Mouse (Mus musculus) B cell, adult 2 months (primary cell): Measurements from ENCODE around the gene Arhgef28.

Experiments
- DNase-seq, 2 experiments: peaks; one replicate each; pipeline ENCODE4 v3.0.0; 2022

The Arhgef28 gene

DNA sequence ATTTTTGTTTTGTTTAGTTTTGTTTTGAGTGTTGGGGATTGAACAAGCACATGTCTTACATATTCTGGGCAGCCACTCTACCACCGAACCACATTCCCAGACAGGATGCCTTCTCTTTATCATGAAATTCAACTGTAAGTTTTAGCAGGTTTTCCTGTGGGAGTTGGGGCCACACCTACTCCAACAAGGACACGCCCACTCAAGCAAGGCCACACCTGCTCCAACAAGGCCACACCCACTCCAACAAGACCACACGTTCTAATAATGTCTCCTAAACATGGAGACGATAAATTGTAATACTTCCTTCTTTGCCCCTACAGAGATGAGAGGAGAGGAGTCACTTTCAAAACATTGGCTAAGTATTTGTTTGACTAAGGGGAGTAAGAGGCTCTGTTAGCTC is 197.2 kb downstream of the Arhgef28 start:
- no peak for DNase-seq

DNA sequence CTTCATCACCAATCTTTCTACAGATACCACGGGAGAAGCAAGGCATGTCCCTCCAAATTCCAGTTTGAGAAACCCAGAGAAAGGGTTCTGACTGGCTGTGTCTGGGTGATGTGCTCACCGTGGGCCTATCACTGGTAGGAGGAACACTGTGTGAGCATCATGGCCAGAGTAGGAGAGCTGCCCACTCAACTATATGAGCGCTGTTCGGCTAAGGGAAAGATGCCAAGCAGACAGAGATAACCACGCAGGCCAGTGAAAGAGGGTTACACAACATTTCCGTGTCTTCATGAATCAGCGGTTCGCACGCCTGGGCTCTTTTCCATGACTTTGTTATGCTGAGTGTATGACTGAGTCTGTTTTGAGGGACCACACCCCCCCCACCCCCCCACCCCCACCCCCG is 197.7 kb downstream of the Arhgef28 start:
- DNase-seq = no peak

DNA sequence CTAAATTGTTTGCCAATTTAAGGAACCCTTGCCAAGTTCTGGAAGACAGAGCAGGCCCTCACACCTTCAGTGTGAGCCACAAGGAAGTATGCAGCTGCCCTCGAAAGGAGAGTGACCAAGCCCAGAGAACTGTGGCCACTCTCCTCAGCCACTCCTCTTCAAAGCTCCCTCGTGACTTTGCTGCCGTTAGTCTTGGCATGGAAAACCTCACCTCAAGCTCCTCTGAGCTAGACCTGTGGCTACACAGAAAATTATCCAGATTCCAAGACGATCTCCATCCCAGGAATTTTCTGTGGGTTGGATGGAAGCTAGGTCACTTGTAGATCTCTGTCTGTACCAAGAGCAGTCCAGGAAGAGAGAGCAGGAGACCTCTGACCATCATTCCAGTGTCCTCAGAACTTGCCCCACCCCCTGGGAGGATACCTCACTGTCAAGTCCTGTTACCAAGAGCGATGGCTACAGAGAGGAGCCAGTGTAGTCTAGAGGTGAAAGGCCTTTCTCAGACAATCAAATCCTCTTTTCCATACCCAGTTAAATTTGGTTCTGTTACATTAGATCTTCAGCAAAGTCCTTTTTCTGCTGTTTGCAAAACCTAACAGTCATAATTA is 200.5 kb downstream of the Arhgef28 start:
- DNase-seq = no peak

DNA sequence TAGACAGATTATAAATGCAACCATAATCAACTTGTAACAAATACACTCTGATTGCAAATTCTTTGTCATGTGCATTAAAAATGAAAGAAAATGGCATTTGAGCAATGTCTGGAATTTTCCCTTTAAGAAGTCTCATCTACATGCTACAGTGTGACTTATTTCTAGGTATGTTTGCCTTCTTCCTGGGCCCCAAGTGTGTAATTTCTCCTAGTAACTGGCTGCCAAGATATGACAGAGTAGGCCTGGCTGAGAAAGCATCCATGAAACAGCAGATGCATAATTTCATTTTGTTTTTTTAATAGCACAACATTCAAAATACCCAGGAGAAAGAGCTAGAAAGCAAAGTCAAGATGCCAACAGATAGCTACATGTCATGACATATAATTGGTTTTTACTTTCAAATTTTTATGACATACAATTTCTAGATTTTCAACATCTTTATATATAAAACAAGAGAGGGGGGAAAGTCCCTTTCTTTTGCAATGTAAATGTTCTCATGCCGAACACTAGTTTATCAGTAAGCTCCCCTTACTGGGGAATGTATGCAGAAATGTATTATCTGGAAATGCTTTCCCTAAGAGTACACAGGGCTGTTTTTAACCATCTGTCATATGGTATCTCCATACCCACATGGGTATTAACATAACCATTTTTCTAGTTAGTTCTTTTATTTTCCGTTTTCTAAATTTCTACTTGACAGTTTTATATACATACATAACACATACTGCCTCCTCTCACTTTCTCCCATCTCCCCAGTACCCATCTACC is 201.4 kb downstream of the Arhgef28 start:
- no peak for DNase-seq

DNA sequence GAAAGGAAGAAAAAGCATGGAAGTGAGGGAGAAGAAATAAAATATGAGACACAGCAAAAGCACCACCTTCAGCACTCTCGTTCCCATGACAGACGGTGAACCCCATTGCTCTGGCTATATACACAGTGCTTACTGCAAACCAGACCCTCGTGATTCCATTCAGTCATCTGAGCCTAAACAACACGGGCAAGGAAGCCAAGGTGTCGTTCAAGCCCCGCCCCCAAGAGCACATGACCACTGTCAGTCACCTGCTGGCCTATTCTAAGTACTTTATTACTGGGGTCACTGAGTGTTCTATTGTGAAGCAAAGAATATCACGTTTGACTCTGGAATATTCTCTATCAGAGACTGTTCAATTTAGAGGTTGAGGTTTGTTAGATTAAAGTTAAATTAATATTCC is 202.5 kb downstream of the Arhgef28 start:
- DNase-seq = no peak

DNA sequence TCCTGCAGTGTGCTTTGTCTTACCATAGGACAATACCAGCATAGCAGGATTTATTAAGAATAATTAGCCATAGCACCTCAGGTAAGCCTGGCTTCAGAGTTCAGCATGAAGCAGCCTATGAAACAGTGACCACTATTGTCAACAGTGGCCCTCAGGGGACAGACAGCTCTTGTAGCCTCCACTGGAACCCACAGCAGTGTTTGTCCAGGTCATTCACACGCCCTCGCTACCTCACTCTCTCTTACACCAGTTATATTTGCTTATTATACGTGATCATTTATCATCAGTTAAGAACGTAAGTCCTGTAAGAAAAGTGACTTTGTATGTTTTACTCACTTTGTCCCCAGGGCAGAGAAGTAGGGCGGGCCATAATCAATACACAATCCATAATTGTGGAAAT is 203.6 kb downstream of the Arhgef28 start:
- no peak for DNase-seq

DNA sequence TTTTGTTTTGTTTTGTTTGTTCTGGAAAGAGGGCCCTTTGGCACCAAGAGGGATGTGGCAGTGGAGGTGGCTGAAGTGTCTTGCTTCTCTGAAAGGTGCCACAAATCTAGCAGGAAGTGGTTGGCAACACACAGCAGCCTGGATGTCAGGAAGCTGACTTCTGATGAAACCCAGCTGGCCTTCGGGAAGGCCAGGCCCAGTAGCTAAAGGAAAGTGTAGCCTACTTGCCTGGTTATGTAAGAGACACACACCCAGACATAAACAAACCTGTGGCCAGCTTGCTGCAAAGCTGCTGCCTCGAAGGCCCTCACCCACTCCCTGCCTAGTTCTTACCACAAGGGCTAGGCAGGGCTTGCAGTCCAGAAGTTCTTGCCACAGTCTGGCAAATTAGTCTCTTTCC is 204.1 kb downstream of the Arhgef28 start:
- no peak for DNase-seq

DNA sequence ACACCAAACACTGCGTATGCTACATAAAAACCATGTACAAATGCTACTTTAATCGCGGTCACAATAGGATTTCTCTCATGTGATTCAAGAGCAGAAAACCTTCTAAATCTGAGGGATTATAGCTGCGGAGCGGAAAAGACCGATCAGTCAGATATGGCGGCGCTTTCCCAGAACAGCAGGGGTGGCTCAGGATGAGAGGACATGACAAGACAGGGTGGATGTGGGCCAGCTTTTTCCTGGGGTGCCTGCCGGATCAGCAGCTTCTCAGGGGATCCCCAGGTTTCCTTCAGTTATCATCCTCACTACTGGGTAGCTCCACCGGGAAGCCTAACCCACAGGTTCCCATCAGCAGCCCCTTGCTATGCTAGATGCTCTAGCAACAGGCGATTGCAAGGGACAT is 204.5 kb downstream of the Arhgef28 start:
- no peak for DNase-seq

DNA sequence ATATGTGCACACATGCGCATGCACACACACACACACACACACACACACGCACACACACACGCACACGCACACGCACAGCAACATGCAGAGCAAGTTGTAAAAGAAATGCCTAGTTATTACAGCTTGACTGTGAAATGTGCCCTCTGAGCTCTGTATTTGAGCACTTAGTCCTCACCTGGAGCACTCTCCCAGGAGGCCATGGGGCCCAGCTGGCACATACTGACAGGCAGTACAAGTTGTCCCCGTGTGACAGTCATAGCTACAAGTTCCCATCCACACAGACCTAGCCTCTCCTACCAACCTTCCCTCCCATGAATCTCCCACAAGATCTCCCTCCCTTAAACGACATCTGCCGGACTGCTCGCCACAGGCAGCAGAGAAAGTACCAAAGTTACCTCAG is 205.4 kb downstream of the Arhgef28 start:
- DNase-seq = no peak

DNA sequence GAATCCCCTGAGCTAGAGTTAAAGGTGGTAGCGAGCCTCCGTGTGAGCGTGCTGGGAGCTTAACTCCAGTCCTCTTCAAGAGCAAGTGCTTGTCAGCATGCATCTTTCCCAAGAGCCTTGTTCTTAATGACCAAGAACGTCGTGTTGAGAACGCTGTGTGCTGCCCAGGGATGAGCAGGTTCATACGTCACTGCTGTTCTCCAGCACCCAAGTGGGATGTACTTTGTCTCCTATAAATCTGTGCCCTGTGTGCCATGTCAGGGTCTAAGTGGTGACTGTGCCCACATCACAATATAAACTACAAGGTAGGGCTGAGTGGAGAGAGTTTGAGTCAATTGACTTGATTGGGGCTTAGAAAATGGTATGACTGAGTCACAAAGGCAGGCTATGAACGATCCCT is 207.1 kb downstream of the Arhgef28 start:
- no peak for DNase-seq

DNA sequence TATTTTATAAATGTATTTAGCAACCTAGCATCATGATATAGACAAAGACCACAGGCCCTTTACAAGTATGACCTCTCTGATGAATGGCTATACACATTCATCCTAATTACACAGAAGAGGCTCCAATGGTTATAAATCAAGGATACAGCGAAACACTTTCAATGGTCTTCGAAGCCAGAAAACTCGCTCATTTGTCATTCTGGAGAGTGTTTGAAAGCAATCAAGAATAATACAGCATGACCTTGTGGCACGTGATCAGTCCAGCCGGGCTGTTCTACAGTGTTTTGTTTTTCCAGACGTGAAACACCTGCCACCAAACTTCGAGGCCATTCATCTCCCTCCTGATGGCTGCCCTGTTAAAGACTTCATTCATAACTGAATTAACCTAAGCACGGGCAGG is 207.7 kb downstream of the Arhgef28 start:
- DNase-seq = no peak

DNA sequence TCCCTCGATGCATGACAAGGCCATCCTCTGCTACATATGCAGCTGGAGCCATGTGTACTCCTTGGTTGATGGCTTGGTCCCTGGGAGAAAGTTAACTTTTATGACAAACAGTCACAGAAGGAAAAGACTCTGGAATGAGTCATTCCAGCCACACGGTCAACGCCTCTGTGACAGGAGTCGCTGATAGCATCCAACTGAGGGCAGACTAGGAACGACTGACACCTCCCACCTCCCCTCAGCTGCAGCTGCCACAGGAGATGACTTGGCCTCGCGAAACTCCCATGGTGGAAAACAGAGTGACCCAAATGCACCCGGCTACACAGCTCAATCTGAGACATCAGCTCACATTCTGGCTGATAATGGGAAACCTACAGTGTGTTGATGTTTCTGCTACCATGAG is 215.3 kb downstream of the Arhgef28 start:
- no peak for DNase-seq

DNA sequence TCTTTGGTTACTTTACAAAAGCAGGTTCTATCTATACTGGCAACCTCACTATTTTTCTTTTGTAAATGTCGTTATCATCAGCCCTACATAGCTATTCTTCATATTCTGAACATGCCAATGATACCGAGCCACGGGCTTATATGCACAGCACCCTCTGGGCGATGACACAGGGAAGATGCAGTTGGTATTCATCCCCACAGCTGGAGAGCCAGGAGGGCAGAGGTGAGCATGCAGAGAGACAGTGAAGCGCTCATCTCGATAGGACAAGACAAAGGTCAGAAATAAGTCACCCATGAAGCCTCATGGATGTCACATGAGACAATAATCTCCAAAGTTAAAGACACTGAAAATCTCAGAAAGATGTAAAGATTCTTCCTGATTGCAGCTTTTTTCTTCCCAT is 217.4 kb downstream of the Arhgef28 start:
- DNase-seq = no peak

DNA sequence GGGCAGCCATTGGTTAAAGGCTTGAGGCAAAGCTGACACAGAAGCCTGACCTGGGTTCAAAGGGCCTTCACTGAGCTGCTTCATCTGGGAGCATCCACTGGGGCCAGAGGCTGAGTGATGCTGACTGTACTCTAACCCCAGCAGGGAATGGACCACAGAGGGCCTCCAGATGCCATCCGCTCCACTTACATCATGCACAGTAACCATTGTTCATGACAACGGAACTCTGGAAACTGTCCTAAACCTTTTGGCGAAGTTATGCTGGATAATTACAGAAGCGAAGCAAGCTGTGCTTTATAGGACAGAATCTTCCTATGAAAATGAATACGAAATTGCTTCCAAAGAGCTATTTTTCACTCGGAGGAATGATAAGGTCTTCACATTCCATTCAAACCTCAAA is 219.5 kb downstream of the Arhgef28 start:
- no peak for DNase-seq

DNA sequence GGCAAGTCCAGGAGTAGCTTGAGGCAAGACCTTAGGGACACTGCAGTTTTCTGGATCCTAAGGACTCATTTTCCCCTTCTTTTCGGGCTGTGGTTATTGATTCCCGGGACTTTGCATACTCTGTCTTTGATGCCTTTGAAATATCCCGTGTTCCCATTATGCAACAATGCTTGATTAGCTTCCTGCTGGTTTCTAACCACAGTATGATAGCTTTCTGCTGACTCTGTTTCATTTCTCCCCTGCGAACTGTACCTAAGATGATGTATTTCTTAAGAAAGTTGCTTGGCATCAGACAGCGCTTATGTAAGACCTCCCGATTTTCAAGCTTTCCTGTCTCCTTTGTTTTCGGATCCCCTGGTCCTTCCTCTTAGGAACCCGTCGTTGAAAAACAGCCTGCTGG is 229.1 kb downstream of the Arhgef28 start:
- DNase-seq = no peak

DNA sequence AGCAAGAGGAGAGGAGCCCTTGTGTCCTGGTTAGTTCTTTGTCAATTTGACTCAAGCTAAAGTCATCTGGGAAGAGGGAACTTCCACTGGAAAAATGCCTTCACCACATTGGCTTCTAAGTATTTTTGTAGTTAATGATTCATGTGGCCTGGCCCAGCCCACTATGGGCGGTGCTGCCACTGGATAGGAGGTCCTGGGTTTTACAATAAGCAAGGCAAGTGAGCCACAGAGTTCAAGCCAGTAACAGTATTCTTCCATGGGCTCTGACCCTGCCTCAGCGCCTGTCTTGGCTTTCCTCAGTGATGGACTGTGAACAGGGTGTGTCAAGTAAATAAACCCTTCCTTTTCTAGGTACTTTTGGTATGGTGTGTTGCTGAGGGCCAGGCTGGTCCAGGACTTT is 229.6 kb downstream of the Arhgef28 start:
- DNase-seq = no peak

DNA sequence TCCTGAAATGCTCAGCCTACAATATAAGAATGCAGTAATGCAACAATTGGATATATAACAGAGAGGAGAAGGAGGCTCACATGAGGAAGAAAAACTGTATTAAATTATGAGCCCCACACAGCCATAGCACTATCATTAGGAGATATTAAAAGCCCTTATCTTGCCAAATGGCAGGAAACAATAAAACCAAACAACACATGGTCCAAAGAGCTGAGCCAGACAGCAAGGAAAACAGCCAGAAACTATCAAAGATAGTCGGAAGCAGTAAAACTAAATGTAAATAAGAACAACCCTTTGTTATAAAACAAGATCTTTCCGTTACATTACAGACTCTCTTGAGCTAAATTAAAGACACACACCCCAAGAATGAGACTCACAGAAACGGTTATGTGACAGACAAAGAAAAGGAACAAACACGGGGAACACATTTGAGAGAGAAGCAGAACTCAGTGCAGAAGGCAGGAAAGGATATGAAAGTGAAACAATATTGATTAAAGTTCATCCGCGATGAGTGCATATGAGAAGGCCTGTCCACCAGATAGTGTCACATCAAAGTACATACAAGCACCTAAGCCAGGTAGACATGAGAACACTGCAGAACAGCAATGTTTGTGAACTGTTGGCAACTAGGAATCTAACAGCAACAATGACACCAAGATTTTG is 231.6 kb downstream of the Arhgef28 start:
- no peak for DNase-seq

DNA sequence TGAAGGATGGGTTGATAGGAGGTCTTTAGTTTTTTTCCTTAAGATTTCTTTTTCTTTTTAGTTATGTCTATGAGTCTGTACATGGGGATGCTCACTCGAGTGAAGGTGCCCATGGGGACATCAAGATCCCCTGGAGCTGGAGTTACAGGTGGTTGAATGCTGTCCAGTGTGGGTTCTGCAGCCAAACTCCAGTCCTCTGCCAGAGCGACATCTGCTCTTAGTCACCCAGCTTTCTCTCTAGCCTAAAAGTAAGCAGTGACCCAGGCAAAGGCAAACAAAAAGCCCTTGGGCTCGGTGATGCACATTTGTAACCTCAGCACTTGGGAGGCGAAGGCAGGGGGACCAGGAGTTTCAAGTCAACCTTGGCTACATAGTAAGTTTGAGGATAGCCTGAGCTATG is 232.3 kb downstream of the Arhgef28 start:
- DNase-seq = no peak

DNA sequence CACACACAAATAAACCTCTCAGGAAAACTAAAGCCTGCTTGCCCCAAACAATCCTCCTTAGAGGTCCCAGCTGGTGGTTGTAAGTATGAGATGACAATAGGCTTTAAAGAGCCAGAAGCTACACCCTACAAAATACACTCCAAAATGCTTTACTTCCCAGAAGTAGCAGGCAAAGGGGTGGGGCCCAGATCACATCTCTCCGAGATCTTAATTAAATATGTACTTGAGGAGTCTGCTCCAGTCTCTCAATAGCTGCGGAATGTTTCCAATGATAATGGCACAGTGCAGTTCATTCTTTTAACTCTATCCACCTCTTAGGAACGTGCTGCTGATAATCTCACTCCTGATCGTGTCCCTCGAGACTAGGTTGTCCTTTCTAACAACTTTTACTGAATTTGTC is 240.2 kb downstream of the Arhgef28 start:
- no peak for DNase-seq

DNA sequence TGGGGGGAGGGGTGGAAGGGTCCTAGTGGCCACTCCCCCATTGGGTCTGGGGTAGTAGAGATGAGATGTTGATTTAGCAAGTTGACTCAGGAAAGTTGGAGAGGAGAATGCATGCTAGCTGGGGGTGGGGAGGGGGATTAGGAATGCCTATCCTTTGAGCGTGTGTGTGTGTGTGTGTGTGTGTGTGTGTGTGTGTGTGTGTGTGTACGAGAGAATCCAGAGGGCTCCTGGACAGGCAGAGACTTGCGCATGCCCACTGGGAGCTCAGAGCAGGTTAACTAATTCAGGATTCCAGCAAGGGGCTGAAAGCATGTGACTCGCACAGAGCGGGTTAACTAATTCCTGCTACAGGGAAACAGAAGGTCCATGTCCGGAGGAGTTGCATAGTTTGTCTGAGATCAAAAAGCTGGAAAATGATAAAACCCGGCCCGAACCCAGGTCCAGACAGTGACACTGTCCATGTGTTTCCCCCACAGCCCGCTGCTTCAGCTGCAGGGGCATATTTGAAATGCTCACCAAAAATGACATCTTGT is 241.3 kb downstream of the Arhgef28 start:
- no peak for DNase-seq

DNA sequence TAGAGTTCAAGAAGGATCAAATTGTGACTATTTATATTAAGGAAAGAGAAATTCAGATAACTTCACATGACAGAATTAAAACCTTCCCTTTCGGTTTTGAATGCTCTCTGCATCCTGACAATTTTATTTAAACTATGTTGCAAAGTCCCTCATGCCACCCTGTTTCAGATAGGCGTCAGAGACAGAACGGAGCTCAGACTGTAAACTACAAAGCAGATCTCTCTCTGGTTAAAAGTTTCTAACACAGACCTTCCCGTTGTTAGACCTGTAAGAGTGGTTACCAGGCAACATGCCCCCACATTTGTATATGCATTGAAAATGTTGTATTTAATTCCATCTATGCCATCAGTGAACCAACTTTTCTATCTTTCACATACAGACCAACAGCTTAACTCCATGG is 246.1 kb downstream of the Arhgef28 start:
- DNase-seq = no peak

DNA sequence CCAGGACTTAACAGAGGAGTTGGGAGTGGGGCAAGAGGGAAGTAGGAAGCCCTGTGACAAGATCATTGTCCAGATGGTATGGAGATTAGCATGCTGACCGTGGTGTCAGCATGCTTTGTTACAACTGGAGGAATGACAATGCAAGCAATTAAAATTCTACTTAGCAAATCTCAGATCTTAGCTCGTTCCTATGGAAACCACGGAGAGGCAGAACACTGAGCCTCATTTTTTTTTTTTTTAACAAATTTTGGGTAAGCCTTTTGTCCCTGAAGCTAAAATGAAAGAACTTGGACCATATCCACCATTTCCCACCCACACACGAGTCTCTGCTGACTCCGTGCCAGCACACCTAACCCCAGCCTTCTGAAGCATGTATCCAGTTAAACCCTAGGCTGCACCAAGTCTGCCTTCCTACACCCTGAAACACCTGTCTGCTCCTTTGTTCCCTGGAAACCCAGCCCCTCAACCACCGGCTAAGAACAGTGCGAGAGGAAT is 246.8 kb downstream of the Arhgef28 start:
- DNase-seq = no peak

DNA sequence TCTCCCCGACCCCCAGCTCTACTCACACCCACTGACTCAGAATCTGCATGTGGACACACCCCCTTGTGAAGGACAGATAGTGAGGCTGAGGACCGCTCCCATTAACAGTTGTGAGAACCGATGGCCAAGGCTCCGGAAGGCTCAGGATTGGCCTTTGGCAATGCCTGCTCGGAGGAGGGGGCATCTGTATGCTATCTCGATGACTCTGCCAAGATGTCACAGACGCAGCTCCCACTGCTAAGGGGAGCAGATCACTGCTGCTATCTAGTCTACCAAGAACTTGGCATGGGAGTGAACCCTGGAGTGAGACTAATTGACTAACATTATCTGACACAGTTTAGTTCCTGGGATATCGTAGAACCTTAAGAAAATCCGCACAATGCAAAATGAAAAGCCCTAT is 250.5 kb downstream of the Arhgef28 start:
- DNase-seq = no peak

DNA sequence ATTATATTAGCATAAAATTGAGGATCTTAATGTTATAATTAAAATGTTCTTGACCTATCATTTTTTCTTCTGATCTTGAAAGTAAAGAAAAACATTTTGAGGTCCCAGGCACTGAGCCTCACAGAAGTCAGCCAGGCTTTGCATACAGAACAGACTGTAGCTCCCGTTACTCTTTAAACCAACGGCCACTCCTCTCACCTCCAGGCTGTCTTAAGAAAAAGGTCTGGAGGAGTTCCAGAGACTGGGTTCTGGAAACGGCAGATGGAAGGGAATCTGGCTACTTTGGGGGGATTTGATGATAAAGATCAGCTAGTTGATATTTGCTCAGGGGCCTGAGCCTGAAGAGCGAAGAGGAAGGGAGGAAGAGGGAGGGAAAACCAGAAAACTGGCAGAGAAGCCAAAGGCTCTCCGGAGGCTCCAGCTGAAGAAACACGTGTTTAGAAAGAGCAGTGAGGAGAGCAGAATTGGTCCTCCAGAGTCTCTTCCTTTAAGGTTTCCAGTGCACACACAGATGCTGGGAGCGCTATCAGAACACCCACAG is 251.2 kb downstream of the Arhgef28 start:
- no peak for DNase-seq
